15 mouse cellular contexts compared by ENCODE assay signal in genomic region chr2:35688121-35688520, GRCm38 (mm10).
A peak's percentile ranks its signal among the peaks of the same experiment; 100 is the strongest.
DNase-seq lines count a peak whose midpoint lies in the region; ATAC-seq and TF ChIP-seq lines count a peak whose summit lies in the region.
"Had no signal": no experiment of that assay in that cellular context is flagged by ENCODE, and none has a peak within 500 bp of the region (broad histone marks: within the 10 kb centered on the region; RNA-seq: fewer than 3 reads in every experiment).

No protein-coding gene starts in this region.

- ATAC-seq in heart, embryonic 14.5 days (ENCODE audit: insufficient number of reproducible peaks, insufficient read depth, low FRiP score, low read depth) = no peak
- no peak for ATAC-seq in midbrain, embryonic 13.5 days
- no peak for ATAC-seq in intestine, postnatal 0 days
- ATAC-seq in stomach, postnatal 0 days (ENCODE audit: low FRiP score, low TSS enrichment) = no peak
- ATAC-seq: forebrain, embryonic 16.5 days had no signal

- H3K36me3 ChIP-seq in heart, embryonic 14.5 days (ENCODE audit: control insufficient read depth, insufficient read depth, low read length) = peaks cover 3% of the 10 kb centered on the region; the same call in 1 of the 2 replicates
- H3K36me3 ChIP-seq in midbrain, embryonic 10.5 days = no peaks in the 10 kb centered on the region
- no peaks in the 10 kb centered on the region for H3K36me3 ChIP-seq in midbrain, embryonic 13.5 days
- no peaks in the 10 kb centered on the region for H3K36me3 ChIP-seq in intestine, postnatal 0 days (ENCODE audit: control insufficient read depth, insufficient read depth)
- no peaks in the 10 kb centered on the region for H3K36me3 ChIP-seq in stomach, postnatal 0 days (ENCODE audit: control insufficient read depth, insufficient read depth, low read length)
- H3K36me3 ChIP-seq: G1E; hindbrain, embryonic 12.5 days had no signal

- WGBS in heart, embryonic 14.5 days = 25% methylated on average over 4 of the region's 4 CpGs
- 85% methylated on average over 4 of the region's 4 CpGs for WGBS in midbrain, embryonic 10.5 days
- WGBS in midbrain, embryonic 13.5 days = 80% methylated on average over 4 of the region's 4 CpGs
- WGBS in intestine, postnatal 0 days = 27% methylated on average over 4 of the region's 4 CpGs
- 27% methylated on average over 4 of the region's 4 CpGs for WGBS in stomach, postnatal 0 days

- no peak overlapping the region for H3K4me2 ChIP-seq in heart, embryonic 14.5 days (ENCODE audit: low read length)
- no peak overlapping the region for H3K4me2 ChIP-seq in midbrain, embryonic 13.5 days (replicated peaks)
- no peak overlapping the region for H3K4me2 ChIP-seq in intestine, postnatal 0 days (replicated peaks; ENCODE audit: low read depth)
- no peak overlapping the region for H3K4me2 ChIP-seq in stomach, postnatal 0 days (replicated peaks; ENCODE audit: low read depth)
- H3K4me2 ChIP-seq: hindbrain, embryonic 12.5 days; midbrain, embryonic 11.5 days had no signal

- no peak for DNase-seq in heart, postnatal 36 days
- DNase-seq in midbrain, embryonic 10.5 days (ENCODE audit: low spot score) = no peak
- no peak for DNase-seq in stomach, postnatal 0 days (ENCODE audit: low spot score)
- no peak for DNase-seq in lung, postnatal 25 days (ENCODE audit: low spot score)
- DNase-seq: adrenal gland, adult 2 months; cerebellum, adult 9-10 months; gastrocnemius, postnatal 10 days had no signal

- no peak for TF ChIP-seq CTCF in intestine, postnatal 0 days (IDR thresholded peaks at IDR 0.05; ENCODE audit: low read depth)
- TF ChIP-seq CTCF in stomach, postnatal 0 days (IDR thresholded peaks at IDR 0.05; ENCODE audit: low read depth) = no peak

- H3K4me3 ChIP-seq in heart, embryonic 14.5 days (ENCODE audit: control insufficient read depth in 1 of 2, insufficient read depth in 1 of 2, low read depth in 1 of 2, low read length in 2 of 2) = no peak overlapping the region
- no peak overlapping the region for H3K4me3 ChIP-seq in midbrain, embryonic 10.5 days
- no peak overlapping the region for H3K4me3 ChIP-seq in midbrain, embryonic 13.5 days (replicated peaks)
- H3K4me3 ChIP-seq in intestine, postnatal 0 days (ENCODE audit: low read depth, low read length) = no peak overlapping the region
- no peak overlapping the region for H3K4me3 ChIP-seq in stomach, postnatal 0 days (ENCODE audit: low read depth, low read length)
- H3K4me3 ChIP-seq: erythroblast, embryonic 14.5 days; hindbrain, embryonic 12.5 days had no signal

- H3K9me3 ChIP-seq in heart, embryonic 14.5 days (ENCODE audit: control insufficient read depth, low read length) = no peaks in the 10 kb centered on the region
- H3K9me3 ChIP-seq in midbrain, embryonic 10.5 days (replicated peaks) = no peaks in the 10 kb centered on the region
- no peaks in the 10 kb centered on the region for H3K9me3 ChIP-seq in midbrain, embryonic 13.5 days
- H3K9me3 ChIP-seq in intestine, postnatal 0 days (ENCODE audit: control insufficient read depth) = no peaks in the 10 kb centered on the region
- no peaks in the 10 kb centered on the region for H3K9me3 ChIP-seq in stomach, postnatal 0 days (ENCODE audit: control insufficient read depth, low read length)
- H3K9me3 ChIP-seq: G1E; hindbrain, embryonic 12.5 days had no signal

- H3K9ac ChIP-seq in heart, embryonic 14.5 days (ENCODE audit: low read length) = 0 out of 2 replicates have a peak overlapping the region, but pooled peaks have one; percentile 5
- H3K9ac ChIP-seq in midbrain, embryonic 13.5 days (replicated peaks) = no peak overlapping the region
- H3K9ac ChIP-seq in intestine, postnatal 0 days (ENCODE audit: low read depth, low read length) = no peak overlapping the region
- H3K9ac ChIP-seq in stomach, postnatal 0 days (ENCODE audit: low read length) = 0 out of 2 replicates have a peak overlapping the region, but pooled peaks have one; percentile 23
- H3K9ac ChIP-seq: hindbrain, embryonic 12.5 days had no signal

- no peaks in the 10 kb centered on the region for H3K27me3 ChIP-seq in heart, embryonic 14.5 days (ENCODE audit: control insufficient read depth, insufficient read depth, low read length)
- H3K27me3 ChIP-seq in midbrain, embryonic 10.5 days (ENCODE audit: low read depth, poor library complexity, severe bottlenecking) = no peaks in the 10 kb centered on the region
- H3K27me3 ChIP-seq in midbrain, embryonic 13.5 days = no peaks in the 10 kb centered on the region
- no peaks in the 10 kb centered on the region for H3K27me3 ChIP-seq in intestine, postnatal 0 days (replicated peaks; ENCODE audit: control insufficient read depth, insufficient read depth, low read length)
- no peaks in the 10 kb centered on the region for H3K27me3 ChIP-seq in stomach, postnatal 0 days (ENCODE audit: control insufficient read depth, insufficient read depth, low read length)
- H3K27me3 ChIP-seq: hindbrain, embryonic 12.5 days had no signal

- TF ChIP-seq EP300 in stomach, postnatal 0 days (optimal IDR thresholded peaks at IDR 0.05) = no peak

- peaks cover 79 to 99% of the 10 kb centered on the region in 2 experiments for H3K4me1 ChIP-seq in heart, embryonic 14.5 days (ENCODE audit: control insufficient read depth in 2 of 2, insufficient read depth in 2 of 2, low read length in 2 of 2)
- peaks cover 75% of the 10 kb centered on the region for H3K4me1 ChIP-seq in midbrain, embryonic 10.5 days
- H3K4me1 ChIP-seq in midbrain, embryonic 13.5 days (replicated peaks) = peaks cover 97% of the 10 kb centered on the region
- H3K4me1 ChIP-seq in intestine, postnatal 0 days (replicated peaks; ENCODE audit: control insufficient read depth, insufficient read depth, low read length) = peaks cover 39% of the 10 kb centered on the region
- peaks cover 41% of the 10 kb centered on the region for H3K4me1 ChIP-seq in stomach, postnatal 0 days (replicated peaks; ENCODE audit: control insufficient read depth, insufficient read depth)

- intact Hi-C loops in heart, postnatal 36 days (cut with DNase I) = no loop called here

- peak overlapping the region in 1 of 2 experiments; percentile 55; a peak in 2 of 4 replicates for H3K27ac ChIP-seq in heart, embryonic 14.5 days (replicated peaks in 1 of 2; ENCODE audit: control insufficient read depth in 1 of 2, insufficient read depth in 1 of 2, low read depth in 2 of 2, low read length in 2 of 2)
- 0 out of 2 replicates have a peak overlapping the region, but pooled peaks have one; percentile 24 for H3K27ac ChIP-seq in midbrain, embryonic 10.5 days (replicated peaks)
- H3K27ac ChIP-seq in midbrain, embryonic 13.5 days = no peak overlapping the region
- peak overlapping the region; percentile 54 for H3K27ac ChIP-seq in intestine, postnatal 0 days (ENCODE audit: low read depth, low read length)
- H3K27ac ChIP-seq in stomach, postnatal 0 days (replicated peaks) = peak overlapping the region; percentile 58
- H3K27ac ChIP-seq: hindbrain, embryonic 12.5 days had no signal

Comparison
In these comparisons a context has a peak if more than half of its experiments do, and no peak if none do; other contexts are left out.
1. H3K9ac ChIP-seq: peak in heart, embryonic 14.5 days (single experiment) and stomach, postnatal 0 days (single experiment); none in midbrain, embryonic 13.5 days (single experiment) and intestine, postnatal 0 days (single experiment).